Mouse (Mus musculus): ENCODE measurements around the gene Mum1. TPM values are rescaled to one million over a fixed set of nuclear protein-coding genes. Genes with fewer than 3 reads are reported as not detected.

Gene Mum1
- polyA plus RNA-seq, 1 experiment from 2014 or later: 49.9 TPM

GRCm38 (mm10) chr10:80255881-80256535, 29.8 kb downstream of the Mum1 start:
- no peak for ATAC-seq (ENCODE audit: low FRiP score)
- no peaks in the 10 kb centered on the region for H3K9me3 ChIP-seq
- no peaks in the 10 kb centered on the region for H3K27me3 ChIP-seq
- 81% methylated on average over 5 of the region's 5 CpGs for WGBS
- H3K4me3 ChIP-seq: no peak overlapping the region
- H3K36me3 ChIP-seq: peaks cover 66% of the 10 kb centered on the region
- peak overlapping the region; percentile 46; the same call in 1 of the 2 replicates for H3K9ac ChIP-seq
- no peak overlapping the region for H3K4me2 ChIP-seq
- H3K27ac ChIP-seq: no peak overlapping the region; the same call in 1 of the 2 replicates
- H3K4me1 ChIP-seq (replicated peaks): peaks cover 41% of the 10 kb centered on the region

DNA sequence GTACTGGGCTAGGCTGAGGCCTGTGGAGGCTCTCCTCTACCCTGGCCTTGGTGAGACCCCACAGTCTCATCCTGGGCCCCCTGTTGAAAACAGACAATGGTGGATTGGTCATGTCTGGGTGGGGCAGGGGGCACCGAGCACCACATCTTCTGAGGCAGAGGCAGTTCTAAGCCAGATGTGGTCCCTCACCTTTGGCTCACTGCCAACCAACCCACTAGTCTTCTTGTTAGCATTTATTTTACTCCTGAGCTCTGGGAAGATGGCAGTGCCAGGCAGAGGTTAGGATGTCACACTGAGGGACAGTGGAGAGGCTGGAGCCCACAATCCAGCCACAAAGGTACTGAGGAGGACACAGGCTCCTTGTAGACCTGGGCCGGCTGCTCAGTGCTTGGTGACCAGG, 31.7 kb downstream of the Mum1 start:
- 91% methylated on average over 2 of the region's 2 CpGs for WGBS
- peaks cover 49% of the 10 kb centered on the region for H3K4me1 ChIP-seq (replicated peaks)
- H3K4me3 ChIP-seq: no peak overlapping the region
- H3K36me3 ChIP-seq: peaks cover 62% of the 10 kb centered on the region
- 0 out of 2 replicates have a peak overlapping the region, but pooled peaks have one; percentile 29 for H3K9ac ChIP-seq
- H3K9me3 ChIP-seq: no peaks in the 10 kb centered on the region
- no peaks in the 10 kb centered on the region for H3K27me3 ChIP-seq
- no peak overlapping the region for H3K4me2 ChIP-seq
- no peak overlapping the region for H3K27ac ChIP-seq
- ATAC-seq (ENCODE audit: low FRiP score): no peak

- Histone ChIP-seq H3K9me3 (no peaks in the 10 kb centered on the region), H3K36me3 (peaks cover 54% of the 10 kb centered on the region), H3K4me2 (no peak overlapping the region), H3K27me3 (no peaks in the 10 kb centered on the region), H3K27ac (peak overlapping the region; percentile 89; the same call in 1 of the 2 replicates), H3K9ac (peak overlapping the region; percentile 78; the same call in 1 of the 2 replicates), H3K4me3 (no peak overlapping the region), H3K4me1 (replicated peaks) (peaks cover 49% of the 10 kb centered on the region)
- no peak for ATAC-seq (ENCODE audit: low FRiP score)
- WGBS: 92% methylated on average over 14 of the region's 14 CpGs
These were observed 32.7 kb downstream of the Mum1 start for GRCm38 (mm10) chr10:80258752-80259462.

- no peaks in the 10 kb centered on the region for H3K27me3 ChIP-seq
- H3K4me2 ChIP-seq: peak overlapping the region; percentile 72
- H3K4me3 ChIP-seq: peak overlapping the region; percentile 45; the same call in 1 of the 2 replicates
- peaks cover 48% of the 10 kb centered on the region for H3K36me3 ChIP-seq
- no peaks in the 10 kb centered on the region for H3K9me3 ChIP-seq
- H3K4me1 ChIP-seq (replicated peaks): peaks cover 49% of the 10 kb centered on the region
- H3K9ac ChIP-seq: peak overlapping the region; percentile 78
- WGBS: 76% methylated on average over 6 of the region's 6 CpGs
- ATAC-seq (ENCODE audit: low FRiP score): no peak
- H3K27ac ChIP-seq: peak overlapping the region; percentile 89; the same call in 1 of the 2 replicates
These were observed 33.2 kb downstream of the Mum1 start for GRCm38 (mm10) chr10:80259463-80259805.

DNA sequence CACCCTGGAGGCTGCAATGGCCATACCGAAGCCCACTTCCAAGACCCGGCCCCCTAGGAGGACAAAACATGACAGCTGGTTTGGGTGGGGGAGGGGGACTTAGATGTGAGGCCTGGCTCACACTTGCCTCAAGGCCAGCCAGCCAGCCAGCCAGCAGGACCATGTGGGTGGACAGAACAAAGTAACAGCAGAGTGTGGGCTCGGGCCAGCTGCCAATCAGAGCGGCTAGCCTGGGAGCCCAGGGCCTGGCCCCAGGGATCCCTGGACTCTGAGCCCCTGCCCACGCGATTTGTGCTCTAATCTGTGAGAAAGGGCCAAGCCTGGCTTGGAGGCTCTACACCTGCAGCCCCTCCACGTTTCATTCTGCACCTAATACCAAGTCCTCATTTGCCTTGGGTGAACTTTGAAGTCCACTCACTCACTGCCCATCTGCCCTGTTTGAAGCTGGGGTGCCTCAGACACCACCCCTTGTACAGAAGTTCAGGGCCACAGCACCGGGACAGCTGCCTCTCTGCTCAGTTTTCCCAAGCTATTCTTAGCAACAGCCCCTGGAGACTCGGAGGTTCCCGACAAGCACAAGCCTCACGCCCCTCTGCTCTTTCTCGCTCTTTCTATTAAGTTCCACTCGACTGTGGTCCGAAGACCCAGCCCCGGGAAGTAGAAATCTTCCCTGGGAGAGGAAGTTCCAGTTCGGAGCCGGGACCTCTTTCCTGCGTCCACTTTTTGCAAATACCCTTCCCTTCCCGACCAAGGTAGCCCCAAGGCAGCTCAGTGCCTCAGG, 33.8 kb downstream of the Mum1 start:
- no peak for ATAC-seq (ENCODE audit: low FRiP score)

DNA sequence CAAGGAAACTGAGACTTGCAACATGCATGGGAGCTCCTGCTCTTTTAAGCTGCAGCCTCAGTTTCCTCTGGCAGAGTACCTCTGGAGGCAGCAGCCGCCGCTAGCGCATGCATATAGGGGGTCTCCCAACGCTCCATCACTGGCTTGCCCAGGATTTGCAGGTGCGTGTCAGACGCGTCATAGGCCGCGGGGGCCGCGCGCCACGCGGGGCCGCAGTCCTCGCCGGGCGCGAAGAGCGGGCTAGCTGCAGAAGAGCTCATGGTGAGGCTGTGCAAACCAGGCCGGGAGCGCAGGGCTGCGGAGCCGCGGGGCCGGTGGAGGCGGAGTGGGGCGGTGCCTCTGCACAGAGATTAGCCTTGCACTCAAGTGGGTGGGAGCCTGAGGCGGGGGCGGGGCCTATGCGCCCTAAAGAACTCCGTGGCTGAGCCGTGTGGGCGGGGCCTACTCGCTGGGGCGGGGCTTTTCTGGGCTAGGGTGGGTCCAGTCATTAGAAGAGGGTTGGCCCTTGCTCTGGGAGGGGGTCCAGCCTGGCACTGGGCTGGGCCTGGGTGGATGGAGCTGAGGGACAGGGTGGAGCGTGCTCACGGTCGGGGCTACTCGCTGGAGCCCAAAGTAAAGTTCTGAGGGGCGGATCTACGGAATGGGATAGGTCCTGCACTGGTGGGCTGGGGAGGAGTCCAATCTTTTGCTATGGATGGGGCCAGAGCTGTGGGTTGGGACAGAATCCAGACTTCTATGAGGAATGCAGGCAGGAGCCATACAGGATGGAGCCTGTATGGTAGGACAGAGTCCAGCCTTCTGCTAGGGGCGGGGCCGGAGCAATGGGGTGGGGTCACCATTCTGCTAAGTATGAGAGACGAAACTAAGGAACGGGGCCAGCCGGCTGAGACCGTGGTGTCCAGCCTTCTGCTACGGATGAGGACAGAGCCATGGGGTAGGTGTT, 34.7 kb downstream of the Mum1 start, which contains the start of the genes Gamt and Dazap1:
Gene Gamt, minus strand, starts transcription at position 371 of the 943 bp plus-strand sequence.
Gene Dazap1, plus strand, starts transcription at position 845 of the 943 bp plus-strand sequence.
- H3K4me1 ChIP-seq (replicated peaks): peaks cover 50% of the 10 kb centered on the region
- peak within 1 kb of the TSS; percentile 89 for H3K27ac ChIP-seq
- ATAC-seq (ENCODE audit: low FRiP score): peak; percentile 78
- peak within 1 kb of the TSS; percentile 78 for H3K9ac ChIP-seq
- no peaks in the 10 kb centered on the region for H3K27me3 ChIP-seq
- H3K36me3 ChIP-seq: peaks cover 33% of the 10 kb centered on the region
- WGBS: under 1% methylated on average over 49 of the region's 49 CpGs
- peak within 1 kb of the TSS; percentile 45 for H3K4me3 ChIP-seq
- no peaks in the 10 kb centered on the region for H3K9me3 ChIP-seq
- H3K4me2 ChIP-seq: peak within 1 kb of the TSS; percentile 72

More for the DNA sequence above, 33.8 kb downstream of the Mum1 start:
- Histone ChIP-seq H3K27ac (peak overlapping the region; percentile 89), H3K36me3 (peaks cover 42% of the 10 kb centered on the region), H3K27me3 (no peaks in the 10 kb centered on the region), H3K9me3 (no peaks in the 10 kb centered on the region), H3K4me2 (peak overlapping the region; percentile 72), H3K4me3 (peak overlapping the region; percentile 45), H3K4me1 (replicated peaks) (peaks cover 49% of the 10 kb centered on the region), H3K9ac (peak overlapping the region; percentile 78)
- WGBS: 4% methylated on average over 19 of the region's 19 CpGs

GRCm38 (mm10) chr10:80261585-80261968, 35.3 kb downstream of the Mum1 start:
- WGBS: 2% methylated on average over 14 of the region's 14 CpGs
- H3K9me3 ChIP-seq: no peaks in the 10 kb centered on the region
- H3K36me3 ChIP-seq: peaks cover 27% of the 10 kb centered on the region
- H3K27ac ChIP-seq: peak overlapping the region; percentile 89
- peak; percentile 34 for ATAC-seq (ENCODE audit: low FRiP score)
- peak overlapping the region; percentile 78 for H3K9ac ChIP-seq
- peaks cover 50% of the 10 kb centered on the region for H3K4me1 ChIP-seq (replicated peaks)
- no peaks in the 10 kb centered on the region for H3K27me3 ChIP-seq
- H3K4me3 ChIP-seq: peak overlapping the region; percentile 45
- H3K4me2 ChIP-seq: peak overlapping the region; percentile 72

GRCm38 (mm10) chr10:80262169-80262568, 35.9 kb downstream of the Mum1 start:
- H3K27ac ChIP-seq: peak overlapping the region; percentile 89; the same call in 1 of the 2 replicates
- ATAC-seq (ENCODE audit: low FRiP score): no peak
- peak overlapping the region; percentile 43; the same call in 1 of the 2 replicates for H3K9ac ChIP-seq
- H3K4me3 ChIP-seq: no peak overlapping the region
- peak overlapping the region; percentile 72 for H3K4me2 ChIP-seq
- peaks cover 21% of the 10 kb centered on the region for H3K36me3 ChIP-seq
- WGBS: 79% methylated on average over 12 of the region's 12 CpGs
- H3K9me3 ChIP-seq: no peaks in the 10 kb centered on the region
- H3K4me1 ChIP-seq (replicated peaks): peaks cover 56% of the 10 kb centered on the region
- no peaks in the 10 kb centered on the region for H3K27me3 ChIP-seq

GRCm38 (mm10) chr10:80262776-80263365, 36.6 kb downstream of the Mum1 start:
- WGBS: 94% methylated on average over 10 of the region's 10 CpGs
- Histone ChIP-seq H3K9me3 (no peaks in the 10 kb centered on the region), H3K27me3 (no peaks in the 10 kb centered on the region), H3K4me3 (no peak overlapping the region), H3K36me3 (peaks cover 22% of the 10 kb centered on the region), H3K4me2 (no peak overlapping the region), H3K27ac (no peak overlapping the region), H3K4me1 (replicated peaks) (peaks cover 63% of the 10 kb centered on the region), H3K9ac (no peak overlapping the region)
- ATAC-seq (ENCODE audit: low FRiP score): no peak

GRCm38 (mm10) chr10:80264341-80265148, 38.3 kb downstream of the Mum1 start:
- Histone ChIP-seq H3K9ac (peak overlapping the region; percentile 91), H3K4me3 (peak overlapping the region; percentile 72), H3K4me1 (replicated peaks) (peaks cover 68% of the 10 kb centered on the region), H3K4me2 (peak overlapping the region; percentile 79), H3K9me3 (no peaks in the 10 kb centered on the region), H3K27me3 (no peaks in the 10 kb centered on the region), H3K27ac (peak overlapping the region; percentile 80), H3K36me3 (peaks cover 14% of the 10 kb centered on the region; the same call in 1 of the 2 replicates)
- WGBS: 2% methylated on average over 77 of the region's 81 CpGs
- ATAC-seq (ENCODE audit: low FRiP score): peak; percentile 79

Measured in hindbrain, embryonic 13.5 days (tissue).